Mouse (Mus musculus) heart, postnatal 36 days (tissue): ENCODE data around the gene Nhsl2. TPM values are rescaled to one million over a fixed set of nuclear protein-coding genes. Genes with fewer than 3 reads are reported as not detected.
A peak's percentile ranks its signal among the peaks of the same experiment; 100 is the strongest.
"Not testable (repeated sequence)": the region's sequence is repeated elsewhere in the genome, so short reads cannot be mapped to it uniquely, and the experiment has no call there.

ENCODE experiments used
- DNase-seq, 2 experiments: peaks; one replicate each; pipeline ENCODE4 v3.0.0; 2021 to 2022
- intact Hi-C: fragments of 180-260 bp; cut with DNase I; formaldehyde crosslinking; loops from one replicate; pipeline ENCODE4 v1.15.1; 2025
- total RNA-seq, 2 experiments: library from RNA; stranded (reverse); gene quantifications; 2 replicates each; pipeline ENCODE4 v1.2.3; 2021

The Nhsl2 gene
- total RNA-seq = 1 to 10 TPM; 4.5 to 5.2 TPM

- DNase-seq = peak; percentile 23
- intact Hi-C loops = no loop called here
Observed at GRCm38 (mm10) chrX:101849281-101849821, at the start of gene Nhsl2. TSS of gene Nhsl2 (plus strand) at chrX:101849385.

GRCm38 (mm10) chrX:101805512-101805911 lies 43.7 kb upstream of the Nhsl2 start:
- no peak for DNase-seq
- intact Hi-C loops = loop anchor here (2.0 to 5.0 kb wide), 2 partner anchors 137 to 262 kb away; no protein-coding TSS in a partner anchor

GRCm38 (mm10) chrX:101811750-101812149 lies 37.4 kb upstream of the Nhsl2 start:
- intact Hi-C loops = no loop called here

GRCm38 (mm10) chrX:101819163-101819562 lies 30.0 kb upstream of the Nhsl2 start:
- intact Hi-C loops = no loop called here
- no peak for DNase-seq

More at GRCm38 (mm10) chrX:101811750-101812149, 37.4 kb upstream of the Nhsl2 start:
- no peak for DNase-seq

DNA sequence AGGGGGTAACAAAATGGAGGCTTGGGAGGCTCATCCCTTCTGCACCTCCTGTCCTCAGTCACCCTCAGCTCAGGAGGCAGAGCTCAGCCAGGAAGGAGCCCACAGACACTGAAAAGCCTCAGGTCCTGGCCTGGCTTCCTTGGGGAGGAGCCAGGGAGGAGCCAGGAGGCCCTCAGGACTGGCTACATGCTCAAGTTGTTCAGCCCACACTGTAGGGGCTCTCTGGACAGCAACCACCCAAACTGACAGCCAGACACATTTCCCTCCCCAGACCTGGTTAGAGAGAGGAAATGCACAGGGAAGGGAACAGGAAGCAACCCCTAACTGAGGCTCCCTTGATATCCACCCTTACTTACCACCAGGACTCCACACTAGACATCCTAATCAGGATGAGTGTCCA lies 29.2 kb upstream of the Nhsl2 start:
- DNase-seq, intact Hi-C loops: not testable (repeated sequence)

DNA sequence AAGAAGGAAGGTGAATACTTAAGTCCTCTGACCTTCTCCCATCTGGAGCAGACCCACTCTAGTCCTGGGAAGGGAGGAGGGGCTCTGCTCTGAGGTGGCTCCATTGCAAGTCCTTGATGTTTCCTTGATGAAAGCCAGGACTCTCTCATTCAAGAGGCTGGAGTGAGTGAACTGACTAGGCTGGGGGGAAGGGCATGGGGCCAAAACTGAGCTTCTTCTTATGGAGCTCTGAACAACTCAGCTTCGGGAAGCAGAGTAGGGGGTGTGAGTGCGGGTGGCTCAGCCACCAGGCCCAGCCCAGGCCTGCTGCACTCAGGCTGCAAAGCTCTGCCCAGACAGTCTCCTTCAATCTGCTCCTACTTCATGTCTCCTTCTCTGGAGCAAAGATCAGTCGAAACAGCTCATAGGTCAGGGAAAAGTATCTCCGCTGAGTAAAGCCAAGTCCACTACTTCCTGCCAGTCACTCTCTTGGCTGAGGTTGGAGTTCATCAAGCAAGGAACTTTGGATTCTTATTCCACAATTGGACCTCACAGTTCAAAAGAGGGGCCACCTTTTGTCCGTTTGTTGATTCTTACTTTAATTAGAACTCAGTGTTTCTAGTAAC lies 1.9 kb upstream of the Nhsl2 start:
- intact Hi-C loops = no loop called here
- no peak for DNase-seq

DNA sequence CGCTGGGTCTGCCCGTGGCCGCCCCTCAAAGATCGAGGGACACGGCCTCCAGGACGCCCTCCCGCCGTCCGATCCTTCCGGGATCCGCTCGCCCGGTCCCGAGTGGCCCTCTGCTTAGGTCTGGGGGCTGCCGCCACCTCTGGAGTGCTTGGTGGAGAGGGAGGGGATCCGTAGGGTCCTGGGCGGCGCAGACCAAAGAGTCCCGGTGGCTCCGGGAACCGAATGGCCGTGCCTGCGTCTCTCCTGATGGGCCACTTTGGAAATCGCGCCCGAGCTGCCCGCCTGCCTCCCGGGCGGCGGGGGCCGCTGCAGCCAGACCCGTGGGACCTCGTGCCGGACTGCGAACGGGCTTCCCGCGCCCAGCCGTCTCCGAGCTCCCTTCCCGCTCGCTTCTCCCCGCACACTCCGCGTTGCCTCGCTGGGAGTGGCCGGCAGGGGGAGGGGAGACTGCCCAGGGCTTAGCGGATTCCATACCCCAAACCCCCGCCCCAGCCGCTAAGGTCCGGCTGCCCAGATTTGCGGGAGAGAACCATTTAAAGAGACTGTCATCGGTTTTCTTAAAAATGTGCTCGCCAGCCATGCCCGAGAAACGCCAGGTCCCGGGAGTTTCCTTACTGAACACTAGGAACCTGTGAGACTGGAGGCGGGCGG lies 841 bp downstream of the Nhsl2 start:
- intact Hi-C loops = no loop called here
- DNase-seq = peak; percentile 3 to 6

- no peak for DNase-seq
- intact Hi-C loops = no loop called here
Observed at GRCm38 (mm10) chrX:101851566-101852354, 2.6 kb downstream of the Nhsl2 start.

DNA sequence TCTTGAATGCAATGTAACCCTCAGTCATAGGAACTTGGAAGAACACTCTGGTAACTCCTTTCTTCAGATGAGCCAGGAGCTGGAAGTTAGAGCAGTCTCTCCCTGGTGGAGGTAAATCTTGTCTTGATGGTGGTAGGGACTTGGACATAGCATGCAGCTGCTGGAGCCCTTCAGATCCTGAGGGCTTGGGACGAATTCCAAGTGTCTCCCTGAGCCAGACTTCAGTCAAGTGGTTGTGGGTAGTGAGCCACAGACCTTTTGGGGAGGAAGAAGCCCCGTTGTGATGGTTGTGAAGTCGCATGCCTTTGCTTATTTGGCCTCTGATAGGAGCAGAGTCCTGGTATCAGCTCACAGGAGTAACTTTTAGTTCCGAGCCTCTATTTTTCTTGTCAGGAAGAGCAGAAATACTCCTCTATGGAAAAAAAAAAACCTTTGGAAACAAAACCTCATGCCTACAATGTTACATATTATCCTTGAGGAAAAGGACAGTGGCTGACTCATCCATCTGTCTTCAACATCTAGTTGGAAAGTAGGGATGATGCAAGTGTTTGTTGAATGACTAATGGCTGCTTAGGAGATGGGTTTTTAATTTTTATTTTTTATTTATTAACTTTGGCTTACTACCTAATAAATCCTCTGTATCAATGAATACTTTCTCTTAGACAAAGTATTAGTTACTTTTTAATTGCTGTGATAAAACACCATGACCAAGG lies 14.6 kb downstream of the Nhsl2 start:
- no peak for DNase-seq
- intact Hi-C loops = no loop called here

- intact Hi-C loops = no loop called here
- no peak for DNase-seq
Observed at GRCm38 (mm10) chrX:101864788-101865187, 15.6 kb downstream of the Nhsl2 start.

DNA sequence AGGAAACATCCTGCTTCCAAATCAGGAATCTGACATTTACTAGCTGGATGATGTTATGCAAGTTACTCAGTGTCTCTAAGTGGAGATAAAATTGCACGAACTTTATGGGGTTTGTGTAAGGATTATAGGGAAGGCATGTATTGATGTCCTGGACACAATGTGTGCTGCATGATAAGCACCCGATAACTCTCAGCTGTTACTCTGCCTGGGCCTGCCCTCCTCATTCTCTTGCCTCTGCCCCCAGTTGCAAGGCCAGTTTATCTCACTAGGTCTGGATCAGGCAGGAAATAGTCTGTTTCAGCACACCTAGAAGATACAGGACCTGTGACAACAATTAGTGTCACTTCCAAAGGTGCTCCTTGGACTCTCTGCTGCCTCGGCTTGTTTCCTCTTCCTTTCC lies 25.0 kb downstream of the Nhsl2 start:
- intact Hi-C loops = no loop called here
- DNase-seq = no peak

GRCm38 (mm10) chrX:101874901-101875300 lies 25.7 kb downstream of the Nhsl2 start:
- intact Hi-C loops = no loop called here
- no peak for DNase-seq

- intact Hi-C loops = no loop called here
- DNase-seq = no peak
Observed at GRCm38 (mm10) chrX:101876136-101876535, 27.0 kb downstream of the Nhsl2 start.

GRCm38 (mm10) chrX:101877840-101878239 lies 28.7 kb downstream of the Nhsl2 start:
- DNase-seq = no peak
- intact Hi-C loops = no loop called here

DNA sequence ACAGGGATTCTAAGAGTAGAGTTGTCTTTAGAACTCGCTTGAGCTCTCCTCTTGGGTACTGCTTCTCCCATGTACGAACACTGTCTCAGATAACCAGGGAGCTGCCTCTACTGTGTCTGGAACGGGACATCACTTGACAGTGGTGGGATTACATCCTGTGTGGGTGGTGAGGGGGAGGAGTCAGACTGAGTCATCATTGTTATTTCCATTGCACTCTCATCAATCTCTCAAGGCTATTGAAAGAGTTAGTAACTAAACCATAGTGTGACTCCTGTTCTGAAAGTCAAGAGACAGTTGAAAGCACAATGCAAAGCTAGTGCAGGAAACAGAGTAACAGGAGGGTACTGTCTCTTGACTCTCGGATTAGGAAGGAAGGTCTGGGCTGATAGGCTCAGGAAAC lies 29.4 kb downstream of the Nhsl2 start:
- intact Hi-C loops = no loop called here
- DNase-seq = no peak

DNA sequence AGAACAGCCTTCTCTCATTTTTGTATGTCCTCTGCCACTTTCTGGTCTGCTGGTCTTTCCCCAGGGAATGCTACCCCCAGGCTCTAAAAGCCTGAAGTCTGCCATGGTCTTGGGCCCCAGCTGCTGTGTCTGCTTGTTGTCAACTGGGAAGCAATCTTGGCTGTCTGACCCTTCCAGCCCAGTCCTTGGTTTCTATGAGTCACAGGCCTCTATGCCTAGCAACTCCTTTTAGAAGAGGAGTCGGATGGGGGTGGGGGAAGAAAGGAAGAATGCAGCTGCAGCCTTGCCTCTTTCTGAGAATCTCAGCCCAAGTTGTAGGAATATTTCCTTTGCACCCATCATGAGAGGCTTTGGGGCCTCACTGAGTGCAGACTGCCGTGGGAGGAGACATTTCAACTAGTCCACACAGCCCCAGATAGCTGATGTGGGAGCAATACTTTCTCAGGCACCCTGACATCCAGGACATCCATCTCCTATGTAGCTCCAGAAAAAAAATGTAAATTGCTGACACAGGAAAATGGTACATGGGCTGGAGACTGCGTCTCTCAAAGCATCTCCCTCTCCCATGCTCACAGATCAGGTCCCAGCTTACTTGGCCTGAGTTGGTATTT lies 33.1 kb downstream of the Nhsl2 start:
- no peak for DNase-seq
- intact Hi-C loops = no loop called here

GRCm38 (mm10) chrX:101889384-101889783 lies 40.2 kb downstream of the Nhsl2 start:
- intact Hi-C loops = no loop called here
- no peak for DNase-seq

DNA sequence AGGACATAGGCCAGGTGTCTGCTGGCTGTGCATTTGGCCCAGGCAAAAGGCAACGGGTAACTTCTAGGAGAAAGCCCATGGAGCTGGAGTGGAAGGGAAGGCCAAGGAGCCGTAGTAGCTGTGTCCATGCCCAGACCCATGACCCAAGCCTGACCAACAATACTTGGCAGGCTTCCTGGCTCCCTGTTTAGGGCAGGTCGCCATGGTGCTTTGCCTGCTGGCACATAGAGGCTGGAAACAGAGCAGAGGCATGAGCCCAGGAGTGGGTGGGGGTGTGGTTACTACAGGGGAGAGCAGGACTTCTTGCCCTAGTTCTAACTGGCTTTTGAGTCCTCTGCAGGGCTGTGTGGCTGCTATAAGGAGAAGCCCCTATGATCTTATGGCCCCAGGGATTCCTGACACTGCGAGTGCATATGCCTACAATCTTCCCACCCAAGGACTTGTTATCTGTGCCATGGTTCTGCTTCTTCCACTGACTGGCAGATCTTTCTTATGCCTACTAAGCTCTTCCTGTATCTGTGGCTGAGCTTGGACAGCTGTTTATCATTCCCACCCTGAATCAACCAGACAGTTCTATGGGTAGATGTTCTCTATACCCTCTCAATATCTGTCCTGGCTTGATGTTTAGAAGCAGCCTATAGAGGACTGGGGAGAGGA lies 40.8 kb downstream of the Nhsl2 start:
- peak; percentile 38 to 62 for DNase-seq
- intact Hi-C loops = no loop called here

DNA sequence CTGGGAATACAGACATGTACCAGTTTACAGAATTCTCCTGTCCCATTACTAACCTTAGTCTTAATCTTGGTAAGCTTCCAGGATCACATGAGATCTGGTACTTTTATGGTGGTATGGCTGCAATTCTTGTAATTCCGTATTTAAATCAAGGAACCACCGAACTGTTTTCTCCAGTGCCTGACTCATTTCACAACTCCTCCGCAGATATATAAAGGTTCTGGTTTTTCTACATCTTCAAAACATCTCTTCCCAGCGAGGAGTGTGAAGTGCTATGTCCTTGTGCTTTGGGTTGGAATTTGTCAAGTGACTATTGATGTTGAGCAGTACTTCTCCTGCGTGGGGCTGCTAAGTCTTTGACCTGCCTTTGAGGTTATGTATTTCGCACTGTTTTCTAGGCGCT lies 44.6 kb downstream of the Nhsl2 start:
- intact Hi-C loops = no loop called here
- no peak for DNase-seq

GRCm38 (mm10) chrX:101898341-101898740 lies 49.2 kb downstream of the Nhsl2 start:
- intact Hi-C loops = no loop called here
- DNase-seq = no peak
